Mouse (Mus musculus) layer of hippocampus, adult 6 months (tissue): ENCODE results near the gene Tnfrsf1a. TPM values are rescaled to one million over a fixed set of nuclear protein-coding genes. Genes with fewer than 3 reads are reported as not detected.

Source experiments
- long read RNA-seq, 2 experiments: library from polyadenylated mRNA; unstranded; transcript quantifications; one replicate each; pipeline ENCODE4 v2.0.0; 2019 to 2020
- polyA plus RNA-seq: library from polyadenylated mRNA; unstranded; fragments of <200 nt; fragmentation: Nextera tagmentation; gene quantifications from 2 replicates; pipeline ENCODE4 v1.2.3, GENCODE M21; 2021

The Tnfrsf1a gene
- 7.2 and 7.7 TPM in 2 replicates for polyA plus RNA-seq
- long read RNA-seq, experiment 1, transcript Tnfrsf1a-201 (10 exons, 2,156 nt), result major isoform, 11 of 13 reads
- long read RNA-seq, experiment 1, partial matches to known transcripts, result 1 of 13 reads
- long read RNA-seq, experiment 1, other reads (novel, unspliced or antisense), result 1 of 13 reads
- long read RNA-seq, experiment 2, transcript Tnfrsf1a-201 (10 exons, 2,156 nt), result major isoform, 34 of 37 reads
- long read RNA-seq, experiment 2, partial matches to known transcripts, result 2 of 37 reads
- long read RNA-seq, experiment 2, other reads (novel, unspliced or antisense), result 1 of 37 reads

DNA sequence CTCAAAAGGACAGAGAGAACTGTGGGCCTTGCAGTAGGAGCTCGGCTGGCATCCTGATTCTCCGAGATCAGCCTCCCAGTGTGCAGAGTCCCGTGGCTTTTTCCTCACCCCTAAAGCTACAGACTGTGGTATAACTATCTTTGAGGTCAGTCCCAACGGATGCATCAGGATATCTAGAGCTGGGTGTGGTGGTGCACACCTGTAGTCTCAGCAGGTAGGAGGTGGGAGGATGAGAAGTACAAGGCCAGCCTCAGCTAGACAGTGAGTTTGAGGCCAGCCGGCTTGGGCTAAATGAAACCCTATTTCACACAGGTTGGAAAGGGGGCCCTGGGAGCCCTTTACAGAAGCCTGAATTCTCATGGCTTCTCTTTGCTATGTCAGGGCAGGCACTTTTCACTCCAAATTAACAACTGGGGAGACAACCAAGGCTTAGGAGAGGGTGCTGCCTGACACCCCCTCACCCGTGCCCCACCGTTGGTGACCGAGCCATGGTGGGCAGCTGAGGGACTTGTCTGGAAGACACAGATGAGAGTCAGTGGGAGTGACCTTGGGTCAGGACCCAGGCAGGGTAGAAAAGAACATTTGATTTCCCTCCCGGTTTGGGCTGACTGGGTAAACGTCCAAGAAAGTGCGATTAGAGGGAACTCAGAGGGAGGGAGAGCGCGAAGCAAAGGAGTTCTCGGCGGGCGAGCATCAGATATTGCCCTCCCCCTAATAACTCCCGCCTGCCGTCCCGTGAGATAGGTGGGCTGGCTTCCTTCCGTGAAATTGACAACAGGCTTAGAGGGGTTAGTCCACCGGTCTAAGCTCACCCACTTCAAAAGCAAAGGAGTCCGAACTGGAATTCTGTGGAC is at the start of gene Tnfrsf1a:
Tnfrsf1a (plus strand) TSS at position 642 of the 854 bp plus-strand sequence.

DNA sequence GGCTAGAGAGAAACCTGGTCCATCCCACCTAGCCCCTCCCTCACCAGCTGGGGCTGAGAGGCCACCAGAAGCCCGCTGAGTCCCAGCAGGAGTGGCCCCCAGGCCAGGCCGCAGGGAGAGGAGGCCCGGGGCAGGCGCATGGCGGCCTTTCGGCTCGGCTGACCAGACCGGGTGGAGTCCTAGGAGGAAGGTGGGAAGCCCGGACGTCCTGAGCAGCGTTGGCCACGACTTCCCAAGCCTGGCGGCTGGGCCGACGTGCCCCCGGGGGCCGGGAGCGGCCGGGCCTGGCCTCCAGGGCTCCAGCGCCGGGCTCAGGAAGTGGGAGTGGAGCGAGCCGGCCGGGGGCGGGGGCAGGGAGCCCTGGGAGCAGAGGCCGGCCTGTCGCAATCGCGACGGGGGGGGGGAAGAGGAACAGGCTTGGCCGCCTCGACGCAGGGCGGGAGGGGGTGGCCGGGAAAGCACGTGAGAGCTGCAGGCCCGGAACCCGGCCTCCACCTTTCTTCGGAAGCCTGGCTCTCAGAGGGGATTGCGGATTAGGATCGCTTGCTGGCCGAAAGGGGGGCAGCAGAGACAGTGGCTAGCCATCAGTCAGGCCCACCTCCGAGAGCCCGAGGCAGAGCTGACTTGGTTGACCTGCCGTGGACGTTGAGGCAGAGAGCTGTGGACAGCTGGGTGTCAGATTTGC is 35.5 kb upstream of the Tnfrsf1a start, which contains the start of gene Ltbr:
Ltbr (minus strand) TSS at position 340 of the 685 bp plus-strand sequence.

DNA sequence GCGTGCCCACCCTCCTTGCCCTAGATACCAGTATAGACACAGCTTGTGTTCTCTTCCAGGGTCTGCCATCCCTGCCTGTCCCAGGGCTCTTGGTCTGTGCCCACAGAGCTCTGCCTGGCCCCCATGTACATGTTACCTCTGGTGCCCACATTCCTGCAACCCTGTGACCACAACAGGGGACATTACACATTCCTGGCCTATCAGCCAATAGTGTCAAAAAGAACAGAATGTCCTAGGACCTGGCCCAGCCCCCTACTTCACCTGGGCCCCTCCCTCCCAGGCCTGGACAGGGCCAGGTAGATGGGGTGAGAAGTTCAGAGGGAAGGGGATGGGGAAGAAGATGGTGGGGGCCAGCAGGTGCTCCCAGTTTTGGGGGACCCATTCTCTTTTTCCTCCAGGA is 28.8 kb upstream of the Tnfrsf1a start, which contains the start of gene Scnn1a:
Scnn1a (plus strand) TSS at position 337 of the 400 bp plus-strand sequence.

DNA sequence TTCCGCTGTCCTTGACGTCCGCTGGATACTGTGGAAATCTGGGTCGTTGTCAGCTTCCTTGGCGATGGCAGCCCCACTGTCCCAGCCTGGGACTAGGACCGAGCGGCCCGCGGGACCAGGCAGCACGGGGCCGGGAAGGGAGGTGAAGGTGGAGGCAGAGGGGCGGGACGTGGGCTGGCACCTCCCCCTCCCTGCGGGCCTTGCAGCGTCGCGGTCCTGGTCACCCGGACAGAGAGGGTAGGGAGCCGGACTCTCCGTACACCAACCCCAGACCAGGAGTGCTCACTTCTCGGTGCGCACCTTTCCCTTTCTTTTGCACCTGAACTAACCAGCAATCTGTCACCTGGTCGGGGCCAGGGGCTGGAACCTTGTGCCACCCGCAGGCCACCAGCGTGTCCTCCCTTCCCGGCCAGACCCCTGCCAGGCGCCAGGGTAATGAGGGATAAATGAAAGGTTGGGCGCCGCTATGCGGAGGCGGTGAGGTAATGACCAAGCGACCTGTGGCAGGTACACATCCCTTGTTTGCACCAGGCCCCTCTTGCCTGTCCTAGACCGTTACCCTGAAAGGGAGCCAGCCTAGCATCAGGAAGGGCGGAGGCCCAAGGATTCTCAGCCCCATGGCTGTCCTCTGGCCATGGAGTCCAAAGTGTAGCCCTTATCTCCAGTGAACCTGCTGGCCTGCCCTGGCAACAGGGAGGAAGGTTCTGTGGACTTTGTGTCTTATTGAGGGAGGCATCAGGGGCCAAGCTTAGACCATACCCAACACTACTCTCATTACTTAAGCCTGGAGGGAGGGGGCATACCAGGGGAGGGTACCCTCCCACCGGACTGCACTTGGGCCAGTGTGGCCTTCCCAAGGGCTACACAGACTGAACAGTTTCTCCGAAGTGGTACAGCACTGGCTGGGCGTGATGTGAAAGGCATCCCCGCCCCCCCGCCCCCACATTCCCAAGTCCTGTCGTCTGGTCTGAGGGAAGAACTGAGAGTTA is 31.5 kb downstream of the Tnfrsf1a start, which contains the start of gene Plekhg6:
Plekhg6 (minus strand) TSS at position 422 of the 989 bp plus-strand sequence.

Other genes with a start within 250 kb of the Tnfrsf1a start
- gene Nop2, start 217.5 kb upstream of the Tnfrsf1a start, polyA plus RNA-seq, result 18.4 and 19.1 TPM in 2 replicates
- gene Iffo1, start 204.1 kb upstream of the Tnfrsf1a start, polyA plus RNA-seq, result 19.3 and 22.8 TPM in 2 replicates
- 2,583 and 3,039 TPM in 2 replicates for gene Gapdh, start 182.9 kb upstream of the Tnfrsf1a start, polyA plus RNA-seq
- gene Ncapd2, start 157.7 kb upstream of the Tnfrsf1a start, polyA plus RNA-seq, result 2.8 and 3.0 TPM in 2 replicates
- gene Mrpl51, start 157.6 kb upstream of the Tnfrsf1a start, polyA plus RNA-seq, result 131 and 135 TPM in 2 replicates
- gene Vamp1, start 133.8 kb upstream of the Tnfrsf1a start, polyA plus RNA-seq, result 30.9 and 31.2 TPM in 2 replicates
- gene Tapbpl, start 117.5 kb upstream of the Tnfrsf1a start, polyA plus RNA-seq, result 5.3 and 6.1 TPM in 2 replicates
- gene Cd27, start 112.4 kb upstream of the Tnfrsf1a start, polyA plus RNA-seq, result 0.38 and 0.43 TPM in 2 replicates
- 0.09 and 0.15 TPM in 2 replicates for gene Tuba3a, start 63.3 kb upstream of the Tnfrsf1a start, polyA plus RNA-seq
- 5.4 and 6.4 TPM in 2 replicates for gene Ltbr, start 35.5 kb upstream of the Tnfrsf1a start, polyA plus RNA-seq
- 3.4 and 4.3 TPM in 2 replicates for gene Scnn1a, start 28.7 kb upstream of the Tnfrsf1a start, polyA plus RNA-seq
- gene Plekhg6, start 31.4 kb downstream of the Tnfrsf1a start, polyA plus RNA-seq, result 0.04 and 0.11 TPM in 2 replicates
- gene Cd9, start 145.4 kb downstream of the Tnfrsf1a start, polyA plus RNA-seq, result 164 and 192 TPM in 2 replicates
- gene Vwf, start 197.4 kb downstream of the Tnfrsf1a start, polyA plus RNA-seq, result 3.6 and 5.3 TPM in 2 replicates